Mouse (Mus musculus) liver, embryonic 11.5 days (tissue): Measurements from ENCODE around the gene Ten1. TPM values are rescaled to one million over a fixed set of nuclear protein-coding genes. Genes with fewer than 3 reads are reported as not detected.

Experiments used
- ATAC-seq: fragments of 200-750 bp; cut with Nextera tagmentation; replicated peaks from 2 replicates; pipeline ENCODE4 v1.8.0; 2017; ENCODE audit warnings: moderate number of reproducible peaks, mild to moderate bottlenecking, moderate TSS enrichment, moderate library complexity; ENCODE audit not compliant: low FRiP score
- DNase-seq: peaks from one replicate; pipeline ENCODE4 v3.0.0-alpha.2; 2017; ENCODE audit warnings: low spot score
- H3K27ac ChIP-seq: fragments of 300-500 bp; sonication (generic); 2 replicates; pipeline ENCODE4 v1.5.1; 2014; ENCODE audit warnings: mild to moderate bottlenecking, low read depth, low read length, control low read depth
- H3K27me3 ChIP-seq: fragments of 300-500 bp; sonication (generic); replicated peaks from 2 replicates; pipeline ENCODE4 v1.6.1; 2014; ENCODE audit warnings: low read length, mixed read lengths; ENCODE audit not compliant: control insufficient read depth, insufficient read depth
- H3K36me3 ChIP-seq: fragments of 300-500 bp; sonication (generic); 2 replicates; pipeline ENCODE4 v1.6.1; 2014; ENCODE audit warnings: mild to moderate bottlenecking, low read length, moderate library complexity, mixed read lengths; ENCODE audit not compliant: control insufficient read depth, insufficient read depth
- H3K4me1 ChIP-seq: fragments of 300-500 bp; sonication (generic); replicated peaks from 2 replicates; pipeline ENCODE4 v1.6.1; 2014; ENCODE audit warnings: low read length, mixed read lengths; ENCODE audit not compliant: control insufficient read depth, insufficient read depth
- H3K4me2 ChIP-seq: fragments of 300-500 bp; sonication (generic); 2 replicates; pipeline ENCODE4 v1.6.1; 2014; ENCODE audit warnings: mild to moderate bottlenecking, control low read depth, moderate library complexity
- H3K4me3 ChIP-seq: fragments of 300-500 bp; sonication (generic); 2 replicates; pipeline ENCODE4 v1.5.1; 2014; ENCODE audit warnings: low read depth, low read length, control low read depth
- H3K9ac ChIP-seq: fragments of 300-500 bp; sonication (generic); 2 replicates; pipeline ENCODE4 v1.6.1; 2014; ENCODE audit warnings: low read depth, low read length, control low read depth
- H3K9me3 ChIP-seq: fragments of 300-500 bp; sonication (generic); 2 replicates; pipeline ENCODE4 v1.6.1; 2016; ENCODE audit warnings: low read length, inconsistent platforms, mixed read lengths; ENCODE audit not compliant: control insufficient read depth
- WGBS: fragments of 180-500 bp; shearing (Covaris S2); extraction: QIAGEN DNeasy Blood & Tissue Kit; methylation state at CpG from one replicate; pipeline ENCODE4 v1.1.7; 2014; 5-methylcytosine and 5-hydroxymethylcytosine counted together
- polyA plus RNA-seq: library from polyadenylated mRNA; unstranded; fragments of >200 nt; fragmentation: Nextera tagmentation; extraction: Ambion mirVana; gene quantifications from 2 replicates; pipeline ENCODE4 v1.2.1, GENCODE M21; 2014

Gene Ten1
- polyA plus RNA-seq, 1 experiment from 2014 or later = 63.8 TPM

GRCm38 (mm10) chr11:116187226-116187930 is 11.3 kb upstream of the Ten1 start:
- DNase-seq (no peak), ATAC-seq (no peak)
- Histone ChIP-seq H3K36me3 (peaks cover 11% of the 10 kb centered on the region), H3K9me3 (no peaks in the 10 kb centered on the region), H3K27me3 (no peaks in the 10 kb centered on the region), H3K4me3 (no peak overlapping the region), H3K4me2 (no peak overlapping the region), H3K9ac (no peak overlapping the region), H3K27ac (no peak overlapping the region), H3K4me1 (no peaks in the 10 kb centered on the region; the same call in 1 of the 2 replicates)
- 57% methylated on average over 11 of the region's 11 CpGs for WGBS

DNA sequence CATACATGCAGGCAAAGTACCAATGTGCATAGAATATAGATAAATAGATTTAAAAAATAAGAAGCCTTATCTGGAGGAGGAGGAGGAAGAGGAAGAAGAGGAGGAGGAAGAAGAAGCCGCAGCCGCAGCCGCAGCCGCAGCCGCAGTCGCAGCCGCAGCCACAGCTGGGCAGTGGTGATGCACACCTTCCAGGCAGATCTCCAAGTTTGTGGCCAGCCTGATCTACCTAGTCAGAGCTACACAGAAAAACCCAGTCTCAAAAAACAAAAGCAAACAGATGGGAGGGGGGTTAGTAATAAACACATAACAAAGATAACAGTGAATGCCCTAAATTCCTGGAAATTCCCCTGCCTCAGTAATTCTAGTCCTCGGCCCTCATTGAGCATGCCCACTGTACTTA is 4.0 kb upstream of the Ten1 start:
- H3K36me3 ChIP-seq = peaks cover 7% of the 10 kb centered on the region
- peak overlapping the region; percentile 50 for H3K4me2 ChIP-seq
- ATAC-seq (no peak), DNase-seq (no peak)
- peaks cover 17% of the 10 kb centered on the region for H3K4me1 ChIP-seq
- H3K27ac ChIP-seq = no peak overlapping the region
- H3K27me3 ChIP-seq = no peaks in the 10 kb centered on the region
- no peak overlapping the region for H3K9ac ChIP-seq
- no peaks in the 10 kb centered on the region for H3K9me3 ChIP-seq
- 61% methylated on average over 8 of the region's 8 CpGs for WGBS
- H3K4me3 ChIP-seq = no peak overlapping the region

- DNase-seq (no peak), ATAC-seq (no peak)
- Histone ChIP-seq H3K4me3 (0 out of 2 replicates have a peak overlapping the region, but pooled peaks have one; percentile 17), H3K27me3 (no peaks in the 10 kb centered on the region), H3K36me3 (peaks cover 7% of the 10 kb centered on the region), H3K9ac (peak overlapping the region; percentile 31; the same call in 1 of the 2 replicates), H3K27ac (peak overlapping the region; percentile 49), H3K4me1 (peaks cover 17% of the 10 kb centered on the region), H3K9me3 (no peaks in the 10 kb centered on the region), H3K4me2 (peak overlapping the region; percentile 50)
- 34% methylated on average over 5 of the region's 5 CpGs for WGBS
Measured at GRCm38 (mm10) chr11:116195252-116195651, 3.4 kb upstream of the Ten1 start.

- H3K36me3 ChIP-seq = peaks cover 3% of the 10 kb centered on the region; the same call in 1 of the 2 replicates
- ATAC-seq (no peak), DNase-seq (no peak)
- no peaks in the 10 kb centered on the region for H3K27me3 ChIP-seq
- H3K9me3 ChIP-seq = no peaks in the 10 kb centered on the region
- no peak overlapping the region for H3K27ac ChIP-seq
- no peak overlapping the region for H3K4me3 ChIP-seq
- H3K4me2 ChIP-seq = no peak overlapping the region
- H3K4me1 ChIP-seq = peaks cover 17% of the 10 kb centered on the region
- no peak overlapping the region for H3K9ac ChIP-seq
- WGBS = 76% methylated on average over 3 of the region's 3 CpGs
Measured at GRCm38 (mm10) chr11:116196336-116196735, 2.3 kb upstream of the Ten1 start.

DNA sequence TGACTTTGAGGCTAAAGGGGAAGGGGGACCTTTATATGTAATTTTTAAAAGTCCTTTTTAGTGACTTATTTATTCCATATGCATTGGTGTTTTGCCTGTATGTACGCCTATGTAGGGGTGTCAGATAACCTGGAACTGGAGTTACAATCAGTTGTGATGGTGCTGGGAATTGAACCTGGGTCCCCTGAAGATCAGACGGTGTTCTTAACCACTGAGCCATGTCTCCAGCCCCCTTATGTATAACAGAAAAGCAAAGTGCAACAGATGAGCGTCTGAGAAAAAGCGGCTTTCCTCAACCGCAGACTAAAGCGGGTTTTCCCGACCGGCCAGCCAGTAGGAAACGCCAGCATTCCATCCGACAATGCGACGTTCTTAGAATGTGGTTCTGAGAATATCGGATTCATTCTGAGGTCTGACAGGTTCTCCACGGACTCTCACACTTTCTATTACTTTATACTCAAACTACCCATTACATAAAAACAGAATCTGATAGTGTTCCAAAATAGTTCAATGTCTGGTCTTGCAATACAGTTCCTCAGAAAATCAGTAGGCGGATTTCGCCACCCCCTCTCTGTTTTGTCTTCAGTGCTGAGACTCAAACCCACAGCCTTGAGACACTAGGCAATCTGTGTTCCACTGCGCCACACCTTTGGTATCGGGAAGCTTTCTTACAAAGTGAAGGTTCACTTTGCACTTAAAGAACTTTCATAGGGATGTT is 1.6 kb upstream of the Ten1 start:
- H3K9me3 ChIP-seq = no peaks in the 10 kb centered on the region
- peaks cover 17% of the 10 kb centered on the region for H3K4me1 ChIP-seq
- DNase-seq = no peak
- 96% methylated on average over 18 of the region's 18 CpGs for WGBS
- peaks cover 3% of the 10 kb centered on the region; the same call in 1 of the 2 replicates for H3K36me3 ChIP-seq
- no peak overlapping the region for H3K9ac ChIP-seq
- no peak overlapping the region for H3K4me3 ChIP-seq
- ATAC-seq = no peak
- no peaks in the 10 kb centered on the region for H3K27me3 ChIP-seq
- H3K27ac ChIP-seq = no peak overlapping the region
- peak overlapping the region; percentile 91 for H3K4me2 ChIP-seq

DNA sequence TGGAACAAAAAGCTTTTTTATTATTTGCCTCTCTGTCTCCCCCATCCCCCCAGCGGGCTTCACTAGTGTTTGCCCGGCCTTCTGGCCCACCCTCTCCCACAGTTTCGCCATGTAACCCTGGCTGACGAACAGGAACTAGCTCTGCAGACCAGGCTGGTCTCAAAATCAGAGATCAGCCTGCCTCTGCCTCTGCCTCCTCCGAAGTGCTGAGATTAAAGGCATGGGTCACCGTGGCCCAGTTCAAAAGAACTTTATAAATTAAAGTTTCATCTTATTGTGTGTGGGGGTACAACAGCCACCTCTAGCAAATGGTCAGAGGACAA is 1.1 kb upstream of the Ten1 start:
- Histone ChIP-seq H3K4me3 (no peak overlapping the region), H3K4me1 (peaks cover 17% of the 10 kb centered on the region), H3K27me3 (no peaks in the 10 kb centered on the region), H3K4me2 (peak overlapping the region; percentile 91), H3K9me3 (no peaks in the 10 kb centered on the region), H3K27ac (no peak overlapping the region), H3K9ac (no peak overlapping the region), H3K36me3 (peaks cover 3% of the 10 kb centered on the region; the same call in 1 of the 2 replicates)
- 80% methylated on average over 6 of the region's 6 CpGs for WGBS
- no peak for DNase-seq
- no peak for ATAC-seq

DNA sequence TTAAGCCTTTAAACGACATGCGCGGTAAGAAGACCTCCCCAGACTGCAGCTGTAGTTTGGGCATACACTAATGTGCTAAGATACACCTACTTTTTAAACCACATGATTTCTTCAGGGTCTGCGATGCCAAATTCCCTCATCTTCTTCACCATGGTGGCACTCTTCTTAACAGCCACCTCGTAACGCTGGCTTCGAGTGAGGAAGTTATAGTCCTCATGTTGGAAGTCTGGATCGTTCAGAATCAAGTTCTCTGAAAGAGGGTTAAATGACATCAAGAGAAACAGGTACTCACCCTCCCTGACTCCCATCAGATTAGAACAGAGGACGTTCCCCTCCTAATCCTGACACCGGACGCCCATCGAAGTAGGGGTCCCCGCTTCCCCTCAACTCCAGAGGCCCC is 523 bp upstream of the Ten1 start:
- peak overlapping the region; percentile 77 for H3K9ac ChIP-seq
- WGBS = 21% methylated on average over 13 of the region's 13 CpGs
- H3K4me1 ChIP-seq = peaks cover 17% of the 10 kb centered on the region
- H3K27me3 ChIP-seq = no peaks in the 10 kb centered on the region
- H3K36me3 ChIP-seq = peaks cover 3% of the 10 kb centered on the region; the same call in 1 of the 2 replicates
- no peaks in the 10 kb centered on the region for H3K9me3 ChIP-seq
- peak overlapping the region; percentile 83 for H3K4me3 ChIP-seq
- ATAC-seq (peak; percentile 16; the same call in 1 of the 2 replicates), DNase-seq (no peak)
- H3K27ac ChIP-seq = peak overlapping the region; percentile 91
- peak overlapping the region; percentile 91 for H3K4me2 ChIP-seq

DNA sequence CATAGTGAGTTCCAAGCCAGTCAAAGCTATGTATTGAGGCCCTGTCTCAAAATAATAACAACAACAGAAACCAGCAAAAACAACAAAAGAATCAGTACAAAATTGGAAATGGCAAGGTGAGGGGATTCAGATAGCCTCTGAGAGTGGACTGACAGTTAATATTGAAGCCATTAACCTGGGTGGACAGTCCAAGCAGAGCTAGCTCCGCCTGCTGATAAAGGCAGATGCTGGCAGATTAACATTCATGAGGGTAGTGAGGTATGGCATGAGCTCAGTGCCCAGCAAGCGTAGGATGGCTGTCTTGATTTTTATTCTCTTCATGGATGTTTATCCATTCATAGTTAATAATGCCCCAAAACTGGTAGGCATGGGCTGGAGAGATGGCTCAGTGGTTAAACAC is 2.5 kb downstream of the Ten1 start:
- DNase-seq (no peak), ATAC-seq (no peak)
- H3K4me3 ChIP-seq = no peak overlapping the region
- no peak overlapping the region for H3K27ac ChIP-seq
- H3K36me3 ChIP-seq = peaks cover 5% of the 10 kb centered on the region
- H3K4me1 ChIP-seq = peaks cover 5% of the 10 kb centered on the region; the same call in 1 of the 2 replicates
- H3K4me2 ChIP-seq = no peak overlapping the region
- H3K9me3 ChIP-seq = no peaks in the 10 kb centered on the region
- H3K9ac ChIP-seq = no peak overlapping the region
- 92% methylated on average over 2 of the region's 2 CpGs for WGBS
- H3K27me3 ChIP-seq = no peaks in the 10 kb centered on the region
